In genomic region chr4:119018573-119018972, GRCm38 (mm10) we compare ENCODE assay signal across 12 mouse cellular contexts. TPM values are rescaled to one million over a fixed set of nuclear protein-coding genes. Genes with fewer than 3 reads are reported as not detected.
DNase-seq lines count a peak whose midpoint lies in the region; ATAC-seq and TF ChIP-seq lines count a peak whose summit lies in the region.
"Had no signal": no experiment of that assay in that cellular context is flagged by ENCODE, and none has a peak within 500 bp of the region (broad histone marks: within the 10 kb centered on the region; RNA-seq: fewer than 3 reads in every experiment).

No protein-coding gene starts in this region.

- no peak for TF ChIP-seq CTCF in intestine, postnatal 0 days (IDR thresholded peaks at IDR 0.05; ENCODE audit: low read depth)

- DNase-seq in embryo, embryonic 11 days: peak; percentile 18
- no peak for DNase-seq in embryo, embryonic 10.5 days (ENCODE audit: low spot score)
- no peak for DNase-seq in intestine, embryonic 14.5 days (ENCODE audit: low spot score)
- DNase-seq in ovary, postnatal 10 days (ENCODE audit: low spot score): no peak
- no peak for DNase-seq in cerebellum, adult 11 months
- DNase-seq: adrenal gland, adult 8-10 months; cerebellum, adult 8-10 months; left cerebral cortex, postnatal 4 days had no signal

- ATAC-seq in intestine, embryonic 14.5 days (replicated peaks; ENCODE audit: low FRiP score, low TSS enrichment, low read depth): no peak
- no peak for ATAC-seq in intestine, postnatal 0 days
- ATAC-seq in intestine, embryonic 16.5 days: peak; percentile 61
- ATAC-seq in stomach, embryonic 14.5 days (ENCODE audit: insufficient number of reproducible peaks, insufficient read depth, low FRiP score, low read depth): no peak

- H3K4me3 ChIP-seq in intestine, embryonic 14.5 days (ENCODE audit: low read depth, low read length): no peak overlapping the region
- no peak overlapping the region for H3K4me3 ChIP-seq in intestine, postnatal 0 days (ENCODE audit: low read depth, low read length)
- H3K4me3 ChIP-seq in intestine, embryonic 16.5 days (ENCODE audit: low read length): no peak overlapping the region
- no peak overlapping the region for H3K4me3 ChIP-seq in stomach, embryonic 14.5 days (ENCODE audit: low read depth, low read length)

- H3K4me2 ChIP-seq in intestine, embryonic 14.5 days (ENCODE audit: low read length): no peak overlapping the region
- no peak overlapping the region for H3K4me2 ChIP-seq in intestine, postnatal 0 days (replicated peaks; ENCODE audit: low read depth)
- no peak overlapping the region for H3K4me2 ChIP-seq in intestine, embryonic 16.5 days (ENCODE audit: low read depth, low read length)
- H3K4me2 ChIP-seq in stomach, embryonic 14.5 days (replicated peaks; ENCODE audit: low read depth, low read length): peak overlapping the region; percentile 17

- no peaks in the 10 kb centered on the region for H3K36me3 ChIP-seq in intestine, embryonic 14.5 days (ENCODE audit: control insufficient read depth, insufficient read depth, low read length)
- H3K36me3 ChIP-seq in intestine, postnatal 0 days (ENCODE audit: control insufficient read depth, insufficient read depth): no peaks in the 10 kb centered on the region
- no peaks in the 10 kb centered on the region for H3K36me3 ChIP-seq in intestine, embryonic 16.5 days (ENCODE audit: control insufficient read depth, insufficient read depth, low read length)
- no peaks in the 10 kb centered on the region for H3K36me3 ChIP-seq in stomach, embryonic 14.5 days (ENCODE audit: control insufficient read depth, insufficient read depth, low read length)

- no peak overlapping the region for H3K9ac ChIP-seq in intestine, embryonic 14.5 days (ENCODE audit: low read length)
- H3K9ac ChIP-seq in intestine, postnatal 0 days (ENCODE audit: low read depth, low read length): no peak overlapping the region
- no peak overlapping the region for H3K9ac ChIP-seq in intestine, embryonic 16.5 days (ENCODE audit: low read depth, low read length)
- no peak overlapping the region for H3K9ac ChIP-seq in stomach, embryonic 14.5 days (replicated peaks; ENCODE audit: low read depth, low read length)

- H3K27ac ChIP-seq in intestine, embryonic 14.5 days (ENCODE audit: low read depth): peak overlapping the region; percentile 45
- H3K27ac ChIP-seq in intestine, postnatal 0 days (ENCODE audit: low read depth, low read length): no peak overlapping the region
- no peak overlapping the region for H3K27ac ChIP-seq in intestine, embryonic 16.5 days (ENCODE audit: low read length)
- H3K27ac ChIP-seq in stomach, embryonic 14.5 days (ENCODE audit: low read length): peak overlapping the region; percentile 48; the same call in 1 of the 2 replicates

- H3K27me3 ChIP-seq in intestine, embryonic 14.5 days (replicated peaks; ENCODE audit: control insufficient read depth, insufficient read depth, low read length): no peaks in the 10 kb centered on the region
- H3K27me3 ChIP-seq in intestine, postnatal 0 days (replicated peaks; ENCODE audit: control insufficient read depth, insufficient read depth, low read length): no peaks in the 10 kb centered on the region
- no peaks in the 10 kb centered on the region for H3K27me3 ChIP-seq in intestine, embryonic 16.5 days (replicated peaks; ENCODE audit: control insufficient read depth, insufficient read depth, low read length)
- no peaks in the 10 kb centered on the region for H3K27me3 ChIP-seq in stomach, embryonic 14.5 days (ENCODE audit: control insufficient read depth, insufficient read depth, low read length)

- no peaks in the 10 kb centered on the region for H3K9me3 ChIP-seq in intestine, embryonic 14.5 days (ENCODE audit: control insufficient read depth, low read length)
- no peaks in the 10 kb centered on the region for H3K9me3 ChIP-seq in intestine, postnatal 0 days (ENCODE audit: control insufficient read depth)
- no peaks in the 10 kb centered on the region for H3K9me3 ChIP-seq in intestine, embryonic 16.5 days (ENCODE audit: control insufficient read depth, low read length)
- H3K9me3 ChIP-seq in stomach, embryonic 14.5 days (ENCODE audit: control insufficient read depth, low read depth, low read length): no peaks in the 10 kb centered on the region

- 28% methylated on average over 6 of the region's 6 CpGs for WGBS in intestine, embryonic 14.5 days
- WGBS in intestine, postnatal 0 days: 27% methylated on average over 6 of the region's 6 CpGs
- 41% methylated on average over 6 of the region's 6 CpGs for WGBS in intestine, embryonic 16.5 days
- 37% methylated on average over 6 of the region's 6 CpGs for WGBS in stomach, embryonic 14.5 days

- peaks cover 27% of the 10 kb centered on the region for H3K4me1 ChIP-seq in intestine, embryonic 14.5 days (replicated peaks; ENCODE audit: control insufficient read depth, insufficient read depth, low read length)
- no peaks in the 10 kb centered on the region for H3K4me1 ChIP-seq in intestine, postnatal 0 days (replicated peaks; ENCODE audit: control insufficient read depth, insufficient read depth, low read length)
- H3K4me1 ChIP-seq in intestine, embryonic 16.5 days (ENCODE audit: control insufficient read depth, insufficient read depth, low read length): peaks cover 19% of the 10 kb centered on the region
- peaks cover 13% of the 10 kb centered on the region; the same call in 1 of the 2 replicates for H3K4me1 ChIP-seq in stomach, embryonic 14.5 days (ENCODE audit: control insufficient read depth, insufficient read depth, low read length)

RNA-seq across cellular contexts. Expression of gene Lao1, which starts 57.2 kb away (rescaled TPM):
- not detected in 2 replicates for polyA plus RNA-seq in intestine, embryonic 14.5 days (2014; fragmentation: Nextera tagmentation; extraction: Ambion mirVana)
- 0.08 and 0.13 TPM in 2 replicates for polyA plus RNA-seq in intestine, postnatal 0 days (2015; fragmentation: Nextera tagmentation; extraction: Ambion mirVana)
- not detected in 2 replicates for polyA plus RNA-seq in intestine, embryonic 16.5 days (2015; fragmentation: Nextera tagmentation; extraction: Ambion mirVana)
- not detected in 2 replicates for polyA plus RNA-seq in stomach, embryonic 14.5 days (2014; fragmentation: Nextera tagmentation; extraction: Ambion mirVana)
- polyA plus RNA-seq: midbrain, postnatal 0 days had no signal

Comparison
In these comparisons a context has a peak if more than half of its experiments do, and no peak if none do; other contexts are left out.
1. H3K27ac ChIP-seq: peak in intestine, embryonic 14.5 days (single experiment) and stomach, embryonic 14.5 days (single experiment); none in intestine, postnatal 0 days (single experiment) and intestine, embryonic 16.5 days (single experiment).